Mouse (Mus musculus): ENCODE data around the gene Ubl4b. TPM values are rescaled to one million over a fixed set of nuclear protein-coding genes. Genes with fewer than 3 reads are reported as not detected.

The Ubl4b gene
- polyA plus RNA-seq (2012; rRNA removed) (not detected in 2 replicates), polyA plus RNA-seq (2014; fragmentation: Nextera tagmentation; extraction: Ambion mirVana) (not detected in 2 replicates)

DNA sequence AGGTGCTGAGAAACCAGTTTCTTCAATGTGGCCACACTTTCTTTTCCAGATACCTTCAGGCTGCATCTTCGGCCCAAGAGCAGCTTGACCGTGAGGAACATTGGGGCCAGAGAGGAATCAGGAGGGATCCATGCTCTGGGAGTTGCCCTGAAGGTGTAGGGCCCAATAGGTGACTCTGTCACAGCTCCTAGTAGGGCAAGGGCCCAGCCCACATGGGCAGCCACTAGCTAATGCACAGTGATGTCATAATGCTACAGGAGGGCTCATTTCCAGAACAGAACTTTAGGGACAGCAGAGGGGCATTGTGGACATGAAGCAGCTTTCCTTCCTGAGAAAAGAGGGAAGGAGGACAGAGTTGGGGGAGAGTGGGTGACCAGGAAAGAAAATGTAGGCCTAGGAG lies at the start of gene Ubl4b:
Gene Ubl4b (minus strand): TSS at position 232 of the 400 bp plus-strand sequence.
- H3K36me3 ChIP-seq (replicated peaks; ENCODE audit: control insufficient read depth, insufficient read depth, low read depth) = no peaks in the 10 kb centered on the region
- H3K9ac ChIP-seq (replicated peaks) = no peak within 1 kb of the TSS
- TF ChIP-seq CTCF (IDR thresholded peaks at IDR 0.05; ENCODE audit: low read depth) (no peak), EP300 (IDR thresholded peaks at IDR 0.05; ENCODE audit: low read depth) (no peak)
- WGBS (ENCODE audit: insufficient replicate concordance) = 77% methylated on average over 2 of the region's 2 CpGs
- DNase-seq (ENCODE audit: low read depth in 3 of 3, low spot score in 3 of 3) (no peak), ATAC-seq (ENCODE audit: insufficient read depth) (no peak)
- H3K4me3 ChIP-seq (ENCODE audit: insufficient read depth in 1 of 2, low read depth in 2 of 2, low read length in 2 of 2) = no peak within 1 kb of the TSS
- H3K4me2 ChIP-seq (ENCODE audit: low read depth) = no peak within 1 kb of the TSS
- no peak within 1 kb of the TSS for H3K27ac ChIP-seq
- no peaks in the 10 kb centered on the region for H3K27me3 ChIP-seq (ENCODE audit: control insufficient read depth, insufficient read depth, low read length)
- H3K4me1 ChIP-seq (replicated peaks; ENCODE audit: control insufficient read depth in 2 of 2, insufficient read depth in 2 of 2, low read length in 1 of 2) = no peaks in the 10 kb centered on the region
- no peaks in the 10 kb centered on the region for H3K9me3 ChIP-seq (ENCODE audit: control insufficient read depth, low read length)

DNA sequence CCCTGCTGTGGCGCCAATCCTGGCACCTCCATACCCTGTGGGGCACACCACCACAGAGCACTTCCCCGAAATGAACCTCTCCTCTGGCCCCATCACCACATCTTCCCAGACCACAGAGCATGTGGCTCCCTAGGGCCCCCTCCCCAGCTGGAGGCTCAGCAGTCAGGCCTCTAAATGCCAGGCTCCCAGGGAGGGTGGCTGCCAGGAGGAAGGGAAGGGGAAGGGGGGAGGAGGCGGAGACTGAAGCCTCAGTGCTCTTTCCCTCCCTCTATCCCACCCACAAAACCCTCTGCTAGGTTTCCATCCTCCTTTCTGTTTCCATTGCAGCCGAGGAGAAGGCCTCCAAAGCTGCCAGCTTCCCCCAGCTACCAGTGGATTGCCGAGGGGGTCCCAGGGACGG lies 45.3 kb upstream of the Ubl4b start:
- H3K4me1 ChIP-seq (replicated peaks; ENCODE audit: control insufficient read depth in 2 of 2, insufficient read depth in 2 of 2, low read length in 1 of 2) = no peaks in the 10 kb centered on the region
- 33% methylated on average over 6 of the region's 6 CpGs for WGBS (ENCODE audit: insufficient replicate concordance)
- TF ChIP-seq EP300 (IDR thresholded peaks at IDR 0.05; ENCODE audit: low read depth) (no peak), CTCF (IDR thresholded peaks at IDR 0.05; ENCODE audit: low read depth) (no peak)

DNA sequence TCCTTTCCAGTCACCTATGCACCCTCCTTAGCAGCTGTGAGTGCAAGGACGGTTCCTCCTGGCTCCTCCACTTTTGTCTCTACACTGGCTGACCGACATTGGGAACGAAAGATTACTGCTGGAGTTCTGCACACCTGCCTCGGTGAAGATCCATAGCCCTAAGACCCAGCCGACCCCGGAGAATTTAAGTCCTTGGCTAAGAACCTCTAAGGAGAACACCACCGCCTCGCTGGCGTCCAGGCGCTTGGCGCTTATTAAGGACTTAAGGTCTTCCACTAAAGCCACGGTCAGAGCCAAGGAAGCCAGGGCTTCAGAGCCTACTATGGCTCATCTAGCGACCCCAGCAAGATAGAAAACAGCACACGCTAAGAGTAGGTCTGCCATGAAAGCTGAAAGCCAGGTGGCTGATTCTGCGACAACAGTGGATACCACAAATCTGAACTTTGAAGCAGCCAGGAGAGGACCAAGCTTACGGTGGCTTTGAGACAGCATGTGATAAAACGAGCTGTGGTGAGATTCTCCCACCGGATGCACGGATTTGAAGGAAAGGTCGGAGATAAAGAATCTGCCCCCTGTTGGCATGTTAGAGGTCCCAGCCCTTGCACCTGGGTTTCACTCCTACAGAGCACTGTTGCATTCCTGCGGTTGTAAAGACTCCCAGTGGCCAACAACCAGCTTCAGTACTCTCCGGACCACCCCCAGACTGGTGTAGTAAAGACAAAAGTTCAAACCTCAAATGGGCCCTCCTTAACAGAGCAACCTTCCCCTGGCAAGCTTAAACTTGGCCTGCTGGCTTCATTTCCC lies 42.9 kb upstream of the Ubl4b start:
- Histone ChIP-seq H3K9me3 (ENCODE audit: control insufficient read depth, low read length) (no peaks in the 10 kb centered on the region), H3K27me3 (ENCODE audit: control insufficient read depth, insufficient read depth, low read length) (peaks cover 69% of the 10 kb centered on the region), H3K4me1 (replicated peaks; ENCODE audit: control insufficient read depth in 2 of 2, insufficient read depth in 2 of 2, low read length in 1 of 2) (no peaks in the 10 kb centered on the region), H3K36me3 (replicated peaks; ENCODE audit: control insufficient read depth, insufficient read depth, low read depth) (no peaks in the 10 kb centered on the region), H3K9ac (replicated peaks) (no peak overlapping the region), H3K4me3 (ENCODE audit: insufficient read depth in 1 of 2, low read depth in 2 of 2, low read length in 2 of 2) (no peak overlapping the region), H3K27ac (no peak overlapping the region), H3K4me2 (ENCODE audit: low read depth) (no peak overlapping the region)
- WGBS (ENCODE audit: insufficient replicate concordance) = 4% methylated on average over 22 of the region's 22 CpGs
- DNase-seq (ENCODE audit: low read depth in 3 of 3, low spot score in 3 of 3) = no peak
- no peak for ATAC-seq (ENCODE audit: insufficient read depth)
- TF ChIP-seq CTCF (IDR thresholded peaks at IDR 0.05; ENCODE audit: low read depth) = no peak

More for the DNA sequence above, 45.3 kb upstream of the Ubl4b start:
- Histone ChIP-seq H3K9me3 (ENCODE audit: control insufficient read depth, low read length) (no peaks in the 10 kb centered on the region), H3K4me2 (ENCODE audit: low read depth) (no peak overlapping the region), H3K9ac (replicated peaks) (no peak overlapping the region), H3K27me3 (ENCODE audit: control insufficient read depth, insufficient read depth, low read length) (peaks cover 47% of the 10 kb centered on the region), H3K4me3 (ENCODE audit: insufficient read depth in 1 of 2, low read depth in 2 of 2, low read length in 2 of 2) (no peak overlapping the region), H3K27ac (no peak overlapping the region), H3K36me3 (replicated peaks; ENCODE audit: control insufficient read depth, insufficient read depth, low read depth) (no peaks in the 10 kb centered on the region)
- ATAC-seq (ENCODE audit: insufficient read depth) (no peak), DNase-seq (ENCODE audit: low read depth in 3 of 3, low spot score in 3 of 3) (no peak)

DNA sequence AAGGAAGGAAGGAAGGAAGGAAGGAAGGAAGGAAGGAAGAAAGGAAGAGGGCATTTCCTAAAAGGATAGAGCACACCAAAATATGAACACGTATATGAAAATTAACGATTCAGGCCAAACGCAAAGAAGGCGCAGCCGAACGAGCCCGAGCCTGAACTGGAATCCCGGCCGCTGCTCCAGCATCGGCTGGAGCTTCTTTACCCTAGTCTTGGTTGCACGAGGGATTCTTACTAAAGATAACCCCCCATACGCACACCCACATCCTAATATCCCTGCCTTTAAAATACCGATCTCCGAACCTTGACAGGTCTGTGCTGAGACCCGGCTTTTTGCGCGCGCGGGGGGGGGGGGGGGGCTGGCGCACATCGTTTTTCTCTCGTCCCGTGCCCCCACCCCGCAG lies 42.3 kb upstream of the Ubl4b start:
- H3K4me2 ChIP-seq (ENCODE audit: low read depth) = no peak overlapping the region
- no peaks in the 10 kb centered on the region for H3K4me1 ChIP-seq (replicated peaks; ENCODE audit: control insufficient read depth in 2 of 2, insufficient read depth in 2 of 2, low read length in 1 of 2)
- peaks cover 75% of the 10 kb centered on the region for H3K27me3 ChIP-seq (ENCODE audit: control insufficient read depth, insufficient read depth, low read length)
- TF ChIP-seq EP300 (IDR thresholded peaks at IDR 0.05; ENCODE audit: low read depth) (no peak), CTCF (IDR thresholded peaks at IDR 0.05; ENCODE audit: low read depth) (no peak)
- no peak for DNase-seq (ENCODE audit: low read depth in 3 of 3, low spot score in 3 of 3)
- no peak overlapping the region for H3K4me3 ChIP-seq (ENCODE audit: insufficient read depth in 1 of 2, low read depth in 2 of 2, low read length in 2 of 2)
- H3K27ac ChIP-seq = no peak overlapping the region
- no peaks in the 10 kb centered on the region for H3K9me3 ChIP-seq (ENCODE audit: control insufficient read depth, low read length)
- no peak for ATAC-seq (ENCODE audit: insufficient read depth)
- H3K9ac ChIP-seq (replicated peaks) = no peak overlapping the region
- 2% methylated on average over 22 of the region's 24 CpGs for WGBS (ENCODE audit: insufficient replicate concordance)
- H3K36me3 ChIP-seq (replicated peaks; ENCODE audit: control insufficient read depth, insufficient read depth, low read depth) = no peaks in the 10 kb centered on the region

DNA sequence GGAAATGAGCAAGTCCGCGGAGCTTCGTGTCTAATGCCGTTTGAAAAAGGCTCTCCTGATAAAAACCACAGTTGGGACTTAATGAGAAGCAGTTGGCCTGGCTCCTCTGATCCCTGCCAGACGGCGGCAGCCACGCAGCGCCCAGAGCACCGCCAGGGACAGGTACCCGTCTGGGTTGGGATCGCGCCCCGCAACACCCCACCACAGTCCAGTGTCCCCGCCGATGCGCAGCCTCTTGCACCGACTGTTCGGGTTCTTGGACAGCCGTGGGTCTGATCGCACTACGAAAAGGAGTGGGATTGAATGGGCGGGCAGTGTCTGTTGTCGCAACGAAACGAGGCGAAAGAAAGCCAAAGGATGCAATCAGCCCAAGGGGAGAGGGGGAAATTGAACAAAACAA lies 41.7 kb upstream of the Ubl4b start:
- Histone ChIP-seq H3K27ac (no peak overlapping the region), H3K4me1 (replicated peaks; ENCODE audit: control insufficient read depth in 2 of 2, insufficient read depth in 2 of 2, low read length in 1 of 2) (no peaks in the 10 kb centered on the region), H3K27me3 (ENCODE audit: control insufficient read depth, insufficient read depth, low read length) (peaks cover 75% of the 10 kb centered on the region), H3K9ac (replicated peaks) (no peak overlapping the region), H3K4me2 (ENCODE audit: low read depth) (no peak overlapping the region), H3K36me3 (replicated peaks; ENCODE audit: control insufficient read depth, insufficient read depth, low read depth) (no peaks in the 10 kb centered on the region), H3K4me3 (ENCODE audit: insufficient read depth in 1 of 2, low read depth in 2 of 2, low read length in 2 of 2) (no peak overlapping the region), H3K9me3 (ENCODE audit: control insufficient read depth, low read length) (no peaks in the 10 kb centered on the region)
- TF ChIP-seq EP300 (IDR thresholded peaks at IDR 0.05; ENCODE audit: low read depth) (no peak), CTCF (IDR thresholded peaks at IDR 0.05; ENCODE audit: low read depth) (no peak)
- DNase-seq (ENCODE audit: low read depth in 3 of 3, low spot score in 3 of 3) (no peak), ATAC-seq (ENCODE audit: insufficient read depth) (no peak)
- WGBS (ENCODE audit: insufficient replicate concordance) = 1% methylated on average over 26 of the region's 26 CpGs

All from liver, embryonic 14.5 days (tissue).